Mouse (Mus musculus) left cerebral cortex, adult 2 months (tissue): ENCODE measurements around the gene Zfp282. TPM values are rescaled to one million over a fixed set of nuclear protein-coding genes. Genes with fewer than 3 reads are reported as not detected.
"Not testable (repeated sequence)": the region's sequence is repeated elsewhere in the genome, so short reads cannot be mapped to it uniquely, and the experiment has no call there.

Source experiments
- DNase-seq, 2 experiments: peaks; one replicate each; pipeline ENCODE4 v3.0.0; 2021 to 2022; ENCODE audit warnings: low spot score in 2 of 2, mixed read lengths in 1 of 2; ENCODE audit errors: extremely low spot score in 1 of 2
- H3K27ac ChIP-seq: fragments of 200-600 bp; 2 replicates; pipeline ENCODE4 v1.8.1; 2022
- H3K4me3 ChIP-seq: fragments of 200-600 bp; 2 replicates; pipeline ENCODE4 v1.8.1; 2022
- CTCF ChIP-seq: fragments of 200-600 bp; IDR thresholded peaks from 2 replicates; pipeline ENCODE4 v1.8.1; 2022; ENCODE audit warnings: antibody characterized with exemption, mild to moderate bottlenecking, moderate library complexity
- intact Hi-C: fragments of 180-260 bp; cut with DNase I; formaldehyde crosslinking; loops from one replicate; pipeline ENCODE4 v1.15.1; 2025
- total RNA-seq, 2 experiments: library from RNA; stranded (reverse); gene quantifications; 2 replicates each; pipeline ENCODE4 v1.2.3; 2021

Zfp282 gene
- total RNA-seq, 2 experiments from 2014 or later: 12.3 to 13.2 TPM

GRCm38 (mm10) chr6:47845779-47846178 lies 31.2 kb upstream of the Zfp282 start:
- Histone ChIP-seq H3K4me3 (no peak overlapping the region), H3K27ac (no peak overlapping the region)
- TF ChIP-seq CTCF: no peak
- intact Hi-C loops: no loop called here
- no peak for DNase-seq

DNA sequence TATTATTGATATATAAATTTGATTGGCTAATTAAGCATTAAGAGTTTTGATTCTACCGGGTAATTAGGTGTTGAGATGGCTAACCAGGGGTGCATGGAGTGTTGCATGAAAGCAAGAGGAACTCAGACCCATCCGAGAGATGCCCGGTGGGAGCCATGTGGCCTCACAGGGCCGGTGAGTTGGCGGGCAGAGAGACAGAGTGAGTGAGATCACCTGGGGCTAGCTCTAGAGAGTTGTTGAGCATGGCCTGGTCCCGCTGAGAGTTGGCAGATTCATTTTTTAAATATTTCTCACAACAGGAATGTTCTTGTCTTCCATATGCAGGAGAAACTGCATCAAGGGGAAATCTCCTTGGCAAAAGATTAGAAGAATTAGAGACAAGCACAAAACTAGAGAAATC lies 19.8 kb upstream of the Zfp282 start:
- intact Hi-C loops: no loop called here
- TF ChIP-seq CTCF: no peak
- no peak overlapping the region for H3K27ac ChIP-seq
- H3K4me3 ChIP-seq: no peak overlapping the region
- no peak for DNase-seq

DNA sequence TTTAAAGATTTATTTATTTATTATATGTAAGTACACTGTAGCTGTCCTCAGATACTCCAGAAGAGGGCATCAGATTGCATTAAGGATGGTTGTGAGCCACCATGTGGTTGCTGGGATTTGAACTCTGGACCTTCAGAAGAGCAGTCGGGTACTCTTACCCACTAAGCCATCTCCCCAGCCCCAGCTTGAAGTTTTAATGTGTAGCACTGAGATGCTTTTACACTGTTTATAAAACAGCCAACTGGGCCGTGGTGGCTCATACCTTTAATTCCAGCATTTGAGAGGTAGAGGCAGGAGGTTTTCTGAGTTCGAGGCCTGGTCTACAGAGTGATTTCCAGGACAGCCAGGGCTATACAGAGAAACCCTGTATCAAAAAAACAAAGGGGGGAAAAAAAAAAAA lies 19.3 kb upstream of the Zfp282 start:
- intact Hi-C loops, H3K4me3 ChIP-seq, DNase-seq, H3K27ac ChIP-seq: not testable (repeated sequence)

- Histone ChIP-seq H3K4me3 (no peak overlapping the region), H3K27ac (no peak overlapping the region)
- no peak for TF ChIP-seq CTCF
- intact Hi-C loops: no loop called here
- no peak for DNase-seq
Measured at GRCm38 (mm10) chr6:47872266-47872665, 4.7 kb upstream of the Zfp282 start.

GRCm38 (mm10) chr6:47877461-47878132 lies 593 bp downstream of the Zfp282 start:
- peak; percentile 69 for TF ChIP-seq CTCF
- peak; percentile 88 to 89 for DNase-seq
- intact Hi-C loops: loop anchor here (2.0 to 5.0 kb wide), 2 partner anchors 40 to 43 kb away; partner anchors contain the start of genes Zfp212 and Zfp398
- peak overlapping the region; percentile 94 for H3K4me3 ChIP-seq
- peak overlapping the region; percentile 97 for H3K27ac ChIP-seq

- peak overlapping the region; percentile 94 for H3K4me3 ChIP-seq
- TF ChIP-seq CTCF: no peak
- peak in 1 of 2 experiments; percentile 22 for DNase-seq
- intact Hi-C loops: loop anchor here (5.0 kb wide), 1 partner anchor 41 kb away; the partner anchor contains the start of gene Zfp398
- peak overlapping the region; percentile 97 for H3K27ac ChIP-seq
Measured at GRCm38 (mm10) chr6:47878133-47878514, 1.1 kb downstream of the Zfp282 start.

DNA sequence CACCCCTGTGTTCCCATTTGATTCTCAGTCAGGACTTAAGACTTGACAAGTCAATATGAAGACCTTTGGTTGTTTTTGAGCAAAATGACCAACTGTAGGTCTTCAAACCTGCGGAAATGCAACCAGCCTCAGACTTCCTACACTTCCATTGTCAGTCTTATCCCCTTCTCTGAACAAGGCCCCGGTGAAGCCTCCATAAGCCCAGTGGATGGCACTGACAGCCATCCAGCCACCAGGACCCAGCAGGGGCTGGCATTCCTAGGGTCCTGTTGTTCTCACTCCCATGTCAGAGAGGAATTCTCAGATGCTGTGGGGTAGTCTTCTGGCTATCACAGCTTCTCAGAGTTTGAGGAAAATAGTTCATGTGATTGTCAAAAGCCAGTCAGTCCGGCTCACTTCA lies 1.6 kb downstream of the Zfp282 start:
- DNase-seq: no peak
- peak overlapping the region; percentile 97; the same call in 1 of the 2 replicates for H3K27ac ChIP-seq
- H3K4me3 ChIP-seq: peak overlapping the region; percentile 94
- intact Hi-C loops: loop anchor here (5.0 kb wide), 1 partner anchor 41 kb away; the partner anchor contains the start of gene Zfp398
- no peak for TF ChIP-seq CTCF

- H3K4me3 ChIP-seq: peak overlapping the region; percentile 94; the same call in 1 of the 2 replicates
- no peak for DNase-seq
- H3K27ac ChIP-seq: no peak overlapping the region
- TF ChIP-seq CTCF: no peak
- intact Hi-C loops: loop anchor here (5.0 kb wide), 1 partner anchor 42 kb away; the partner anchor contains the start of gene Zfp398
Measured at GRCm38 (mm10) chr6:47879049-47879716, 2.2 kb downstream of the Zfp282 start.

DNA sequence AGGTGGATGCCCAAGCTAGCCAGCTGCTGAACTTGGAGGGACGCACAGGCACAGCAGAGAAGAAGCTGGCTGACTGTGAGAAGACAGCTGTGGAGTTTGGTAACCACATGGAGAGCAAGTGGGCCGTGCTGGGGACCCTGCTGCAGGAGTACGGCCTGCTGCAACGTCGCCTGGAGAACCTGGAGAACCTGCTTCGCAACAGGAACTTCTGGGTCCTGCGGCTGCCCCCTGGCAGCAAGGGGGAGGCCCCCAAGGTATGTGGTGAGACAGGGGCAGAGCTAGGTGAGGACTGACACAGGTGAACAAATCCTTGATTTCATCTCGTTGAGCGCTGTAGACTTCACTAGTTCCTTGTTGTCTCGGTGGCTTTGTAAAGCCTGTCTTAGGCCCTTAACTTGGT lies 3.2 kb downstream of the Zfp282 start:
- Histone ChIP-seq H3K27ac (no peak overlapping the region), H3K4me3 (no peak overlapping the region)
- DNase-seq: no peak
- intact Hi-C loops: no loop called here
- TF ChIP-seq CTCF: no peak

DNA sequence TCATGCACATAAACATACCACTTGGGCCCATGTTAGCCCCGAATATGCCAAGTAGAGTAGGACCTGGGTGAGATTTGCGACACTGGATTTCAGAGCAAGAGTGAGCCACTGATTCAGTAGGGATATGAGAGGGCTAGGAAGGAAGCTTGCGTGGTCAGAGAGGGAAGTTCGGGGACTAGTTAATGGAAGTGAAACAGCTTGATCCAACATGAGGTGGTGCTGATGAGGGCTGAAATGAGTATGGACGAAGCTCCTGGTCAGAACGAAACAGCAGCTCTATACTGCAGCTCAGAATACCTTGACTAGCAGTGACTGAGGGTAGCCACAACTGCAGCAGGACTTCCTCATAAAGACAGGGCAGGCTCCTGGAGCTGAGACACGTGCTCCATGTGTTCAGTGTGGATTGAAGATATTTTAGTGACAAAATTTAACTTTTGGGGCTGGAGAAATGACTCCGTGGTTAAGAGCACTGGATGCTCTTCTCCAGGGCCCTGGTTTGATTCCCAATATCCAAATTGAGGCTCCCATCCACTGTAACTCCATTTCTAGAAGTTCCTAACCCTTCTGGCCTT lies 11.9 kb downstream of the Zfp282 start:
- DNase-seq: no peak
- H3K4me3 ChIP-seq: no peak overlapping the region
- TF ChIP-seq CTCF: no peak
- no peak overlapping the region for H3K27ac ChIP-seq
- intact Hi-C loops: no loop called here

DNA sequence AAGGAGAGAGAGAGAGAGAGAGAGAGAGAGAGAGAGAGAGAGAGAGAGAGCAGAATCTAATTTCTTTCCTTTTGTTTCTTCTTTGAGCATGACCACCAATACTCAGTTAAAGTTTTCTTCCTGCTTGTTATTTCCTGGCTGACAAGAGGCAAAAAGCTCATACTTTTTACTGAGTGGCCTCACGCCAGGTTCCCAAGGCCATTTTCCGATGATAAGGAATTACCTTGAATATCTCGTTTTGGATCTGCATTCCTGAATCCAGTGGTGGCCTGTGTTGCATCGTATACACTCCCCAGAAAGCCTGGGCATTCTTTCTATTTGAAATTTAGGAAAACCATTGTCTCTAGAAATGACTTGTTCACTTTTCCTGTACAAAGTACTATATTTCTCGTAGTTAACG lies 22.4 kb downstream of the Zfp282 start:
- no peak overlapping the region for H3K4me3 ChIP-seq
- H3K27ac ChIP-seq: no peak overlapping the region
- TF ChIP-seq CTCF: no peak
- intact Hi-C loops: no loop called here
- no peak for DNase-seq

- no peak overlapping the region for H3K27ac ChIP-seq
- no peak for DNase-seq
- H3K4me3 ChIP-seq: no peak overlapping the region
- intact Hi-C loops: no loop called here
- no peak for TF ChIP-seq CTCF
Measured at GRCm38 (mm10) chr6:47903587-47903986, 26.6 kb downstream of the Zfp282 start.
